30 mouse cellular contexts compared by ENCODE assay signal in the genomic region with DNA sequence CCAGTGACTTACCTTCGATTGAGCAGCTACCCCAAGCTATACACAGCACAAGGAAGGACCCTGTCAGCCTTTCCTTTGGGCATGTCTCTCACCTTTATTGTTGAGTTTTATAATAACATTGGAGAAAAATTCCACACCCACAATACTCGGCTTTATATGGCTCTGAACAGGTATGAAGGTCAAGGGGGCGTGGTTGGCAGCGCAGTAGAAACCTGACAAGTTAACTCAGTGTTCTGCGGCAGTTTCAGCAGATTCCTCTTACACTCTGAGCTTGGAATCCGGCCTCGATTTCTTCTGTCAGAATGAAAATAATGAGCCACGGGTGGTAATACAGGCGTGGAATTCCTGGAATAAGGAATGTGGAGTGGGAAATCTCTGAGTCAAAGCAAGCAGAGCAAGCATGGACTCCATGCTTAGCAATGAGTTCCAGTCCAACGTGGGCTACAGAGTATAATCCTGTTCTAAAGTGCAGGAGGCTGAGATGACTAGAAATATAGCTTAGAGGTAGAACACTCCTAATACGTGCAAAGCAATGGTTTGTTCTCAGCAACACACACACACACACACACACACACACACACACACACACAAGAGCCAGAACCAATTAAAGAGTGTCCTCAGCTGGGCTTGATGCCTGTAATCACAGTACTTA. TPM values are rescaled to one million over a fixed set of nuclear protein-coding genes. Genes with fewer than 3 reads are reported as not detected.
"Had no signal": no experiment of that assay in that cellular context is flagged by ENCODE, and none has a peak within 500 bp of the region (broad histone marks: within the 10 kb centered on the region; RNA-seq: fewer than 3 reads in every experiment).

No protein-coding gene starts in this region.

- H3K4me2 ChIP-seq: heart, embryonic 11.5 days; heart, embryonic 13.5 days; heart, embryonic 15.5 days; hindbrain, embryonic 13.5 days; hindbrain, embryonic 15.5 days; kidney, embryonic 15.5 days; limb, embryonic 13.5 days; limb, embryonic 15.5 days; liver, embryonic 12.5 days had no signal

- H3K27me3 ChIP-seq: heart, embryonic 13.5 days; heart, embryonic 15.5 days; hindbrain, embryonic 13.5 days; hindbrain, embryonic 15.5 days; kidney, embryonic 15.5 days; limb, embryonic 13.5 days; limb, embryonic 15.5 days; liver, embryonic 12.5 days had no signal

- H3K9me3 ChIP-seq: heart, embryonic 13.5 days; heart, embryonic 15.5 days; hindbrain, embryonic 13.5 days; hindbrain, embryonic 15.5 days; kidney, embryonic 15.5 days; limb, embryonic 13.5 days; limb, embryonic 15.5 days; liver, embryonic 12.5 days had no signal

- H3K27ac ChIP-seq: gastrocnemius, adult 2 months; heart, adult 2 months; heart, embryonic 13.5 days; heart, embryonic 15.5 days; hindbrain, embryonic 13.5 days; hindbrain, embryonic 15.5 days; hindbrain, postnatal 0 days; kidney, embryonic 15.5 days; kidney, postnatal 0 days; limb, embryonic 13.5 days; limb, embryonic 15.5 days; liver, embryonic 12.5 days; liver, embryonic 14.5 days had no signal

- ATAC-seq: hindbrain, postnatal 0 days; liver, embryonic 12.5 days had no signal

- H3K4me3 ChIP-seq: gastrocnemius, adult 2 months; heart, adult 2 months; heart, embryonic 13.5 days; heart, embryonic 15.5 days; hindbrain, embryonic 13.5 days; hindbrain, embryonic 15.5 days; kidney, embryonic 15.5 days; limb, embryonic 13.5 days; limb, embryonic 15.5 days; liver, embryonic 12.5 days had no signal

- H3K36me3 ChIP-seq: heart, embryonic 13.5 days; heart, embryonic 15.5 days; hindbrain, embryonic 13.5 days; hindbrain, embryonic 15.5 days; kidney, embryonic 15.5 days; limb, embryonic 13.5 days; limb, embryonic 15.5 days; liver, embryonic 12.5 days had no signal

- DNase-seq: gastrocnemius, adult 2 months; gastrocnemius, postnatal 10 days; gastrocnemius, postnatal 36 days; heart, adult 11 months; heart, adult 2 months; heart, postnatal 14 days; heart, postnatal 36 days; kidney, adult 11 months; kidney, adult 2 months; kidney, adult 9 months; kidney, postnatal 25 days; kidney, postnatal 4 days; layer of hippocampus, adult 9-11 months; layer of hippocampus, postnatal 36 days; left cerebral cortex, postnatal 4 days had no signal

- H3K4me1 ChIP-seq: heart, embryonic 15.5 days; hindbrain, embryonic 13.5 days; hindbrain, embryonic 15.5 days; kidney, embryonic 15.5 days; limb, embryonic 15.5 days; liver, embryonic 12.5 days had no signal

- H3K9ac ChIP-seq: heart, embryonic 13.5 days; heart, embryonic 15.5 days; hindbrain, embryonic 13.5 days; hindbrain, embryonic 15.5 days; kidney, embryonic 15.5 days; limb, embryonic 13.5 days; limb, embryonic 15.5 days; liver, embryonic 12.5 days; liver, embryonic 14.5 days had no signal

RNA-seq across cellular contexts. Expression of a gene that starts 52.3 kb away (rescaled TPM):
- total RNA-seq: gastrocnemius, adult 2 months; heart, postnatal 14 days; heart, postnatal 36 days; hematopoietic stem cell, adult 5-6 weeks; layer of hippocampus, postnatal 14 days; left cerebral cortex, postnatal 25 days had no signal
